Mouse (Mus musculus): ENCODE results near the gene Il20ra. TPM values are rescaled to one million over a fixed set of nuclear protein-coding genes. Genes with fewer than 3 reads are reported as not detected.

Gene Il20ra
- polyA plus RNA-seq, 1 experiment from 2014 or later = 0.73 TPM

DNA sequence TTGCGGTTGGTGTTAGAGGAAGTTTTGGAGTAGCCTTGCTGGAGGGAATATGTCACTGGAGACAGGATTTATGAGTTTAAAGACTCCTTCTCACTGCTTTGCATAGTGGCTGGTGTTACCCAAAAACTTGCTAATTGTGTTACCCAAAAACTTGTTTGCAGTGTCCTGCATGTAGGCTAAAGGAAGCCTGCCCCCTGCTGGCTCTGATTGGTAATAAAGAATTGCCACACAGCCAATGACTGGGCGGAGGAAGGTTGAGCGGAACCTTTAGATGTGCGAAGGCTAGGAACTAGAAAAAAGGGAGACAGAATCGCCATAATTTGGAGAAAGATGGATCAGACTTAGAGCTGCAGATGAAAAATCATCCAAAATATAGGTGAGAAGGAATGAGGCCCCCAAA is 69.0 kb downstream of the Il20ra start:
- no peak for ATAC-seq (ENCODE audit: low FRiP score, low read depth)
- Histone ChIP-seq H3K27me3 (no peaks in the 10 kb centered on the region), H3K9ac (no peak overlapping the region), H3K27ac (no peak overlapping the region), H3K36me3 (no peaks in the 10 kb centered on the region), H3K4me3 (no peak overlapping the region), H3K4me1 (no peaks in the 10 kb centered on the region), H3K9me3 (no peaks in the 10 kb centered on the region), H3K4me2 (replicated peaks) (no peak overlapping the region)
- WGBS = 84% methylated on average over 5 of the region's 5 CpGs

DNA sequence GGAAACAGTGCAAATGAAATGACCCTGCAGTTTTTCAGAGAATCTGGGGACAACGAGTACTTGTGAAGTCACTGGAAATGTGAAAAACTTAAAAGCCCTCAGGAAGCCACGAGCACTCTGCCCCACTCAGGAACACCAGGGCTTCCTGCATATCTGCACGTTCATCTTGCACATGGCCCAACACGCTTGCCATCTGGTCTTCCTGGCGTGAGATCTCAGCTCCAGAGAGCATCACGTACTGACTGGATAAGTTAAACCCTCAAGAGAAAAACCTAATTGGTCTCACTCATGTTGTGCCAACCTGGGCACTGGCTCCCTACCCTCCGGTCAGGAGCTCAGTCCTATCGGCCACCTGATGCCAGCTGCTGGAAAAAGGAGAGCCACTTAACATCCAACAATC is 82.6 kb downstream of the Il20ra start:
- no peaks in the 10 kb centered on the region for H3K4me1 ChIP-seq
- no peak overlapping the region for H3K27ac ChIP-seq
- ATAC-seq (ENCODE audit: low FRiP score, low read depth) = no peak
- no peaks in the 10 kb centered on the region for H3K27me3 ChIP-seq
- no peaks in the 10 kb centered on the region for H3K36me3 ChIP-seq
- H3K4me3 ChIP-seq = no peak overlapping the region
- H3K4me2 ChIP-seq (replicated peaks) = no peak overlapping the region
- 72% methylated on average over 8 of the region's 8 CpGs for WGBS
- H3K9ac ChIP-seq = no peak overlapping the region
- H3K9me3 ChIP-seq = peaks cover 3% of the 10 kb centered on the region; the same call in 1 of the 2 replicates

DNA sequence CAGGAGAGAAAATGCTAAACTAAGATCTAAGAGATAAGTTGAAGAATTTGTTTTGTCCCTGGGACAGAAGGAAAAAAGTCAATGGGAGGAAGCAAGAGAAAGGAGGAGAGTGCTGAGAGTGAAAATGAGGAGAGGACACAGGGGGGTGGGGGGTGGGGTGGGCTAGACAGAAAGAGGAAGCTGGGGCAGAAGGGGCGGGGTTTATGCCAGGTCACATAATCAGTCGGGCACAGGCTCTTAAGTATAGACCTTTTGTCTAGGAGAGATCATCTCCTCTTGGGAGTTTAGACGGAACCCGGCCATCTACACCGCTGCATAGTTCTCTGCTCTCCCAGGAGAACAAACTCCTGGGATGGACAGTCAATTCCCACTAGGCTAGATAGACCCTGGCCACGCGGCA is 90.6 kb downstream of the Il20ra start:
- H3K9ac ChIP-seq = no peak overlapping the region
- H3K27ac ChIP-seq = no peak overlapping the region
- WGBS = 92% methylated on average over 7 of the region's 7 CpGs
- no peaks in the 10 kb centered on the region for H3K36me3 ChIP-seq
- H3K9me3 ChIP-seq = peaks cover 3% of the 10 kb centered on the region; the same call in 1 of the 2 replicates
- no peaks in the 10 kb centered on the region for H3K27me3 ChIP-seq
- H3K4me1 ChIP-seq = no peaks in the 10 kb centered on the region
- no peak overlapping the region for H3K4me2 ChIP-seq (replicated peaks)
- H3K4me3 ChIP-seq = no peak overlapping the region
- ATAC-seq (ENCODE audit: low FRiP score, low read depth) = no peak

DNA sequence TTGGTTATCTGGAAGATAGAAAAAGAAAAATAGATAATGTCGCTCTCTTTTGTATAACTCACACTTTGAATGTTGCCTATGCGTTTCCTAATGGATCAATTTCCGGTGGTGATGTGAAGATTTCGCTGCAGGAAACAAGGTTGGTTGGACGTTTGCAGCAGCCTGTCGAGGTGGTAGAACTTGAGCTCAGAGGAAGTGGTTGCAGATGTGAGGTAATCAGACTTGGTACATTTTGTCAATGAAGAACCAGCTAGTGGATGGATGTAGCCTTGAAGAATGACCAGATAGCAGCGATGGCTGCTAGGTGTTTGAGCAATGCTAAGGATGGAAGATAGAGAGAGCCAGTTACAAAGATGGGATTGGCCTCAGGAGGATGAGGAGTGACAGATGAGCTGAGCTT is 92.4 kb downstream of the Il20ra start:
- ATAC-seq (ENCODE audit: low FRiP score, low read depth) = no peak
- Histone ChIP-seq H3K27me3 (no peaks in the 10 kb centered on the region), H3K36me3 (no peaks in the 10 kb centered on the region), H3K4me2 (replicated peaks) (no peak overlapping the region), H3K9ac (no peak overlapping the region), H3K4me1 (no peaks in the 10 kb centered on the region), H3K9me3 (no peaks in the 10 kb centered on the region), H3K27ac (no peak overlapping the region), H3K4me3 (no peak overlapping the region)
- 85% methylated on average over 7 of the region's 7 CpGs for WGBS

Other genes with a start within 250 kb of the Il20ra start
- gene Ifngr1, start 120.6 kb upstream of the Il20ra start, polyA plus RNA-seq (2015; fragmentation: Nextera tagmentation; extraction: Ambion mirVana) = 44.0 and 45.0 TPM in 2 replicates
- not detected in 2 replicates for gene Il22ra2, start 90.6 kb upstream of the Il20ra start, polyA plus RNA-seq (2015; fragmentation: Nextera tagmentation; extraction: Ambion mirVana)
- 0.82 and 1.0 TPM in 2 replicates for gene Slc35d3, start 138.9 kb downstream of the Il20ra start, polyA plus RNA-seq (2015; fragmentation: Nextera tagmentation; extraction: Ambion mirVana)
- gene Pex7, start 195.1 kb downstream of the Il20ra start, polyA plus RNA-seq (2015; fragmentation: Nextera tagmentation; extraction: Ambion mirVana) = 20.9 and 21.7 TPM in 2 replicates
- gene Map3k5, start 221.9 kb downstream of the Il20ra start, polyA plus RNA-seq (2015; fragmentation: Nextera tagmentation; extraction: Ambion mirVana) = 1.2 and 2.1 TPM in 2 replicates